ENCODE assay signal across 8 mouse cellular contexts in the genomic region with DNA sequence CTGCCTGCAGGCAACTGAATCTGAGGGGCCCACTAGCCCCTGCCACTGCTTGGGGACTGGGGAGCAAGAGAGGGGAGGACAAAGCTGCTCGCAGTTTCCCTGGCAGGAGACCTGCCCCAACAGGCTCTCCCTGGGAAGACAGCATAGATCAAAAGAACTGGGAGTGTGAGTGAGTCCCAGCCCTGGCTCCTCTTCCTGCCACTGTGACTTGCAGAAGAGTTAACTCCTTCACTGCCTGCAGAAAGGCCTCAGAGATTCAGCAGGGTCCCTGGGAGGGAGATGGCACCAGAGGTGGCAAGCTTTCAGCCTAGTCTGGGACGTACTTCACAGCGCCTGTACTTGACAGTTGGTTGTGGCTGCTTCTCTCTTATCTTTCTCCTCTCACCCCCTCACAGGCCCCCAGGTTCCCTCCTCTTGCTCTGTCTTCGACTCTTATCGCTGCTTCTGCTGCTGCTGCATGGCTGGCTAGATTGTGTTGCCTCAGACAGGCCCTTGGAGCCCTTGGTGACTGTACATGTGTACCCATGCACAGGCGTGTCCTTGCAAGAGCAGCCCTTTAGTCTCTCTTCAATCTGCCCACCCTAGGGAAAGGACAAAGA. TPM values are rescaled to one million over a fixed set of nuclear protein-coding genes. Genes with fewer than 3 reads are reported as not detected.
A peak's percentile ranks its signal among the peaks of the same experiment; 100 is the strongest.
DNase-seq lines count a peak whose midpoint lies in the region; ATAC-seq and TF ChIP-seq lines count a peak whose summit lies in the region.

No protein-coding gene starts in this region.

- no peak for TF ChIP-seq POLR2A in heart, adult 2 months (IDR thresholded peaks at IDR 0.05; ENCODE audit: insufficient read depth, low read depth, low read length)

- no peaks in the 10 kb centered on the region for H3K27me3 ChIP-seq in heart, postnatal 0 days (ENCODE audit: control insufficient read depth, insufficient read depth, low read length)
- H3K27me3 ChIP-seq in heart, adult 2 months (ENCODE audit: control insufficient read depth, insufficient read depth, low read length) = no peaks in the 10 kb centered on the region
- H3K27me3 ChIP-seq in hindbrain, postnatal 0 days (ENCODE audit: insufficient read depth, low read length) = no peaks in the 10 kb centered on the region

- H3K36me3 ChIP-seq in heart, postnatal 0 days (replicated peaks; ENCODE audit: control insufficient read depth, insufficient read depth, low read length) = no peaks in the 10 kb centered on the region
- H3K36me3 ChIP-seq in heart, adult 2 months (ENCODE audit: control insufficient read depth, insufficient read depth, low read length) = no peaks in the 10 kb centered on the region
- H3K36me3 ChIP-seq in hindbrain, postnatal 0 days (ENCODE audit: insufficient read depth, low read length) = no peaks in the 10 kb centered on the region

- H3K4me3 ChIP-seq in heart, postnatal 0 days (ENCODE audit: low read depth, low read length) = no peak overlapping the region
- H3K4me3 ChIP-seq in heart, adult 2 months = no peak overlapping the region
- no peak overlapping the region for H3K4me3 ChIP-seq in hindbrain, postnatal 0 days (ENCODE audit: low read length)

- H3K79me2 ChIP-seq in heart, adult 2 months (replicated peaks; ENCODE audit: control insufficient read depth, insufficient read depth, low read length) = no peaks in the 10 kb centered on the region

- H3K9me3 ChIP-seq in heart, postnatal 0 days (replicated peaks; ENCODE audit: control insufficient read depth, low read length) = no peaks in the 10 kb centered on the region
- no peaks in the 10 kb centered on the region for H3K9me3 ChIP-seq in hindbrain, postnatal 0 days (ENCODE audit: low read length)

- no peak overlapping the region; the same call in 1 of the 2 replicates for H3K9ac ChIP-seq in heart, postnatal 0 days (replicated peaks; ENCODE audit: low read depth, low read length)
- no peak overlapping the region for H3K9ac ChIP-seq in heart, adult 2 months (ENCODE audit: low read depth, low read length)
- no peak overlapping the region for H3K9ac ChIP-seq in hindbrain, postnatal 0 days (replicated peaks; ENCODE audit: low read length)

- H3K4me2 ChIP-seq in heart, postnatal 0 days (ENCODE audit: low read depth, low read length) = no peak overlapping the region; the same call in 1 of the 2 replicates
- H3K4me2 ChIP-seq in hindbrain, postnatal 0 days (ENCODE audit: low read depth, low read length) = no peak overlapping the region

- no peak for TF ChIP-seq CTCF in heart, postnatal 0 days (IDR thresholded peaks at IDR 0.05; ENCODE audit: low read depth)
- no peak for TF ChIP-seq CTCF in heart, adult 2 months (IDR thresholded peaks at IDR 0.05)
- peak; percentile 9; the same call in 1 of the 2 replicates for TF ChIP-seq CTCF in hindbrain, postnatal 0 days (IDR thresholded peaks at IDR 0.05; ENCODE audit: low read depth)

- peaks cover 6% of the 10 kb centered on the region; the same call in 1 of the 2 replicates for H3K4me1 ChIP-seq in heart, postnatal 0 days (ENCODE audit: control insufficient read depth, insufficient read depth)
- H3K4me1 ChIP-seq in heart, adult 2 months (ENCODE audit: control insufficient read depth, insufficient read depth, low read length) = no peaks in the 10 kb centered on the region
- no peaks in the 10 kb centered on the region for H3K4me1 ChIP-seq in hindbrain, postnatal 0 days (ENCODE audit: insufficient read depth, low read length)

- TF ChIP-seq EP300 in heart, postnatal 0 days (IDR thresholded peaks at IDR 0.05; ENCODE audit: low read depth) = no peak
- no peak for TF ChIP-seq EP300 in heart, adult 2 months (IDR thresholded peaks at IDR 0.05; ENCODE audit: insufficient read depth, low read depth, low read length)

- WGBS in heart, postnatal 0 days = 23% methylated on average over 6 of the region's 6 CpGs
- WGBS in heart, adult 2 months = 38% methylated on average over 6 of the region's 6 CpGs
- WGBS in hindbrain, postnatal 0 days = 19% methylated on average over 6 of the region's 6 CpGs

- no peak for DNase-seq in heart, postnatal 0 days (ENCODE audit: low spot score)
- DNase-seq in heart, adult 2 months = no peak
- peak; percentile 62 for DNase-seq in c-Kit-positive CD71-negative TER-119-negative erythroid progenitor cells, embryonic 14.5 days (ENCODE audit: low read depth)
- DNase-seq in hindbrain, postnatal 0 days (ENCODE audit: low spot score) = no peak
- peak; percentile 52 for DNase-seq in naive thymus-derived CD4-positive, alpha-beta T cell, adult 2 months (ENCODE audit: low read depth)
- DNase-seq in cerebellum, adult 9-11 months = no peak
- no peak for DNase-seq in ovary, postnatal 10 days (ENCODE audit: low spot score)
- no peak for DNase-seq in layer of hippocampus, adult 9-10 months (ENCODE audit: low spot score)

- intact Hi-C loops in heart, adult 2 months (cut with DNase I) = no loop called here

- ATAC-seq in heart, postnatal 0 days (ENCODE audit: insufficient read depth, low read depth) = peak; percentile 51; the same call in 1 of the 2 replicates
- peak; percentile 70 for ATAC-seq in hindbrain, postnatal 0 days

- peak overlapping the region; percentile 50; the same call in 1 of the 2 replicates for H3K27ac ChIP-seq in heart, postnatal 0 days (ENCODE audit: low read depth)
- H3K27ac ChIP-seq in heart, adult 2 months = no peak overlapping the region
- H3K27ac ChIP-seq in hindbrain, postnatal 0 days = no peak overlapping the region

RNA-seq across cellular contexts. Expression of gene Supt4a, which starts 11.3 kb away (rescaled TPM):
- 50.3 and 73.7 TPM in 2 replicates for total RNA-seq in heart, postnatal 0 days (2014; rRNA removed; ENCODE audit: low replicate concordance)
- polyA plus RNA-seq in heart, postnatal 0 days (2015; fragmentation: Nextera tagmentation; extraction: Ambion mirVana) = 101 and 104 TPM in 2 replicates
- total RNA-seq in heart, adult 2 months (2021) = 10 to 100 TPM; 41.4 to 44.6 TPM
- 47.5 and 80.4 TPM in 2 replicates for polyA plus RNA-seq in heart, adult 2 months (2012; rRNA removed)
- 60.7 and 63.5 TPM in 2 replicates for total RNA-seq in hindbrain, postnatal 0 days (2014; rRNA removed)
- polyA plus RNA-seq in hindbrain, postnatal 0 days (2015; fragmentation: Nextera tagmentation; extraction: Ambion mirVana) = 125 and 135 TPM in 2 replicates

RNA-seq across cellular contexts. Expression of gene Tspoap1, which starts 34.3 kb away (rescaled TPM):
- 1.6 TPM in 1 of 2 replicates, not detected in the other for total RNA-seq in heart, postnatal 0 days (2014; rRNA removed; ENCODE audit: low replicate concordance)
- polyA plus RNA-seq in heart, postnatal 0 days (2015; fragmentation: Nextera tagmentation; extraction: Ambion mirVana) = 0.12 TPM in 1 of 2 replicates, not detected in the other
- not detected for total RNA-seq in heart, adult 2 months (2021)
- 0.09 and 0.66 TPM in 2 replicates for polyA plus RNA-seq in heart, adult 2 months (2012; rRNA removed)
- 103 and 137 TPM in 2 replicates for total RNA-seq in hindbrain, postnatal 0 days (2014; rRNA removed)
- polyA plus RNA-seq in hindbrain, postnatal 0 days (2015; fragmentation: Nextera tagmentation; extraction: Ambion mirVana) = 33.2 and 35.6 TPM in 2 replicates

Comparison
In these comparisons a context has a peak if more than half of its experiments do, and no peak if none do; other contexts are left out.
1. DNase-seq: peak in c-Kit-positive CD71-negative TER-119-negative erythroid progenitor cells, embryonic 14.5 days (single experiment) and naive thymus-derived CD4-positive, alpha-beta T cell, adult 2 months (single experiment); none in heart, postnatal 0 days (single experiment), heart, adult 2 months (0 of 2), hindbrain, postnatal 0 days (single experiment), cerebellum, adult 9-11 months (single experiment), ovary, postnatal 10 days (single experiment) and layer of hippocampus, adult 9-10 months (single experiment).
2. RNA of gene Tspoap1, which starts 34.3 kb away (total RNA-seq): 103 to 137 TPM in hindbrain, postnatal 0 days; not detected in heart, adult 2 months and 1.6 TPM in heart, postnatal 0 days; every median in the first group is over 10 times any median in the second.